Comparison of ENCODE assay signal across 8 mouse cellular contexts in the genomic region with DNA sequence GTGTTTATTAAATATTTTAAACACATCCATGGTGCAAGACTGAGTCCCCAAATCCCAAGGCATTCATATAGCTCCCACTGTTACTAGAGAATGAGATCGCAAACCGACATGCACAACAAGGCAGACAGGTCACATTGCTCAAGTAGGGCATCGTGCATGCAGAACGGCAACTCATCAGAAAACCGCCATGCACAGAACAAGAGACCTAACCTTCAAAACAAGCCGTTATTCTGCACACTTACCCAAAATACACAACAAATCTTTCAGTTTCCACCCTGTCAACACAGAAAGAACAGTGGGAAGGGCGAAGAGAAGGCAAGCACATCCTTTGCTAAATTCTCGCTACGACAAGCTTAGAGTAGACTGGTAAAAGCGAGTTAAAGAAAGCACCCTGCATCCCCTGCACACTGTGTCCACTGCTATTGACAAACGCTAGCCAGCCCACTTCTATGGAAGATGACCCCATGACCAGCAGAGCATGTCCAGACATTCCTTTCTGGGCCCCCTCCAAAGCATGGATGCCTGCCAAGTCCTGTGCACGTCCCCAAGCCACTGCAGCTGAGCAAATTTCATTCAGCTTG.
DNase-seq lines count a peak whose midpoint lies in the region; ATAC-seq and TF ChIP-seq lines count a peak whose summit lies in the region.

No protein-coding gene starts in this region.

- no peak overlapping the region for H3K27ac ChIP-seq in lung, postnatal 0 days (ENCODE audit: low read length)

- no peak for ATAC-seq in lung, postnatal 0 days

- peak; percentile 25 for DNase-seq in adrenal gland, postnatal 10 days
- no peak for DNase-seq in adrenal gland, adult 8-10 months
- peak; percentile 5 for DNase-seq in lung, postnatal 0 days (ENCODE audit: low spot score)
- DNase-seq in lung, adult 2 months = no peak
- peak; percentile 6 to 7 for DNase-seq in heart, postnatal 36 days
- peak; percentile 25 for DNase-seq in lung, postnatal 10 days
- DNase-seq in right cerebral cortex, postnatal 25 days = peak; percentile 6
- DNase-seq in thymus, postnatal 10 days (ENCODE audit: low spot score in 2 of 2) = no peak

- no peak for TF ChIP-seq CTCF in lung, postnatal 0 days (IDR thresholded peaks at IDR 0.05)
- no peak for TF ChIP-seq CTCF in lung, adult 2 months (IDR thresholded peaks at IDR 0.05; ENCODE audit: insufficient read depth, low read length)

- TF ChIP-seq POLR2A in lung, adult 2 months (IDR thresholded peaks at IDR 0.05; ENCODE audit: borderline replicate concordance, extremely low read depth, low read depth, low read length) = no peak

- 0 out of 2 replicates have a peak overlapping the region, but pooled peaks have one; percentile 9 for H3K4me2 ChIP-seq in lung, postnatal 0 days (replicated peaks; ENCODE audit: low read depth, low read length)

- no peaks in the 10 kb centered on the region for H3K36me3 ChIP-seq in lung, postnatal 0 days (ENCODE audit: insufficient read depth, low read length)

- no peak for TF ChIP-seq EP300 in lung, postnatal 0 days (IDR thresholded peaks at IDR 0.05)

- no peaks in the 10 kb centered on the region for H3K9me3 ChIP-seq in lung, postnatal 0 days (ENCODE audit: low read length)

- H3K4me3 ChIP-seq in lung, postnatal 0 days (ENCODE audit: low read depth, low read length) = no peak overlapping the region
- no peak overlapping the region for H3K4me3 ChIP-seq in lung, adult 2 months (replicated peaks; ENCODE audit: extremely low read depth, low read depth, low read length)

- no peak overlapping the region for H3K9ac ChIP-seq in lung, postnatal 0 days (replicated peaks; ENCODE audit: low read depth)

- no peaks in the 10 kb centered on the region for H3K27me3 ChIP-seq in lung, postnatal 0 days (replicated peaks; ENCODE audit: insufficient read depth, low read length)

- H3K4me1 ChIP-seq in lung, postnatal 0 days (ENCODE audit: insufficient read depth, low read depth, low read length) = no peaks in the 10 kb centered on the region
- H3K4me1 ChIP-seq in lung, adult 2 months (ENCODE audit: control insufficient read depth, insufficient read depth, low read length) = no peaks in the 10 kb centered on the region

- intact Hi-C loops in heart, postnatal 36 days (cut with DNase I) = no loop called here

- whole genome bisulfite sequencing in lung, postnatal 0 days = 46% methylated on average over 12 of the region's 12 CpGs
- whole genome bisulfite sequencing in lung, adult 2 months = 54% methylated on average over 12 of the region's 12 CpGs

Comparison
In these comparisons a context has a peak if more than half of its experiments do, and no peak if none do; other contexts are left out.
1. DNase-seq: peak in adrenal gland, postnatal 10 days (single experiment), lung, postnatal 0 days (single experiment), heart, postnatal 36 days (2 of 2), lung, postnatal 10 days (single experiment) and right cerebral cortex, postnatal 25 days (single experiment); none in adrenal gland, adult 8-10 months (single experiment), lung, adult 2 months (single experiment) and thymus, postnatal 10 days (0 of 2).